Mouse (Mus musculus): ENCODE results near the gene Ilk.

- TF ChIP-seq CTCF (IDR thresholded peaks at IDR 0.05; ENCODE audit: low read depth) (peak; percentile 70), EP300 (IDR thresholded peaks at IDR 0.05; ENCODE audit: low read depth) (peak; percentile 36; the same call in 1 of the 2 replicates)
Measured at GRCm38 (mm10) chr7:105743926-105744590, 7.7 kb downstream of the Ilk start, which contains the start of gene Taf10.

Data from liver, postnatal 0 days (tissue).